Mouse (Mus musculus) layer of hippocampus, postnatal 10 days (tissue): ENCODE measurements around the gene Cend1. TPM values are rescaled to one million over a fixed set of nuclear protein-coding genes. Genes with fewer than 3 reads are reported as not detected.
"Not testable (repeated sequence)": the region's sequence is repeated elsewhere in the genome, so short reads cannot be mapped to it uniquely, and the experiment has no call there.

Experiments used
- DNase-seq, 2 experiments: peaks; one replicate each; pipeline ENCODE4 v3.0.0; 2021; ENCODE audit warnings: low spot score in 2 of 2
- total RNA-seq, 2 experiments: library from RNA; stranded (reverse); gene quantifications; 2 replicates each; pipeline ENCODE4 v1.2.3; 2021

Gene Cend1
- total RNA-seq, 2 experiments from 2014 or later = 259 to 281 TPM

- DNase-seq = no peak
Observed at GRCm38 (mm10) chr7:141431434-141432185, 2.3 kb upstream of the Cend1 start.

- no peak for DNase-seq
Observed at GRCm38 (mm10) chr7:141430585-141431240, 1.4 kb upstream of the Cend1 start.

- DNase-seq = no peak
Observed at GRCm38 (mm10) chr7:141429840-141430584, 721 bp upstream of the Cend1 start.

- DNase-seq = no peak
Observed at GRCm38 (mm10) chr7:141428701-141429100, 590 bp downstream of the Cend1 start.

- DNase-seq = no peak
Observed at GRCm38 (mm10) chr7:141426948-141427730, 2.2 kb downstream of the Cend1 start.

- DNase-seq = no peak
Observed at GRCm38 (mm10) chr7:141423811-141424210, 5.5 kb downstream of the Cend1 start.

GRCm38 (mm10) chr7:141420030-141420702 is 9.1 kb downstream of the Cend1 start:
- no peak for DNase-seq

- DNase-seq = peak; percentile 56 to 68
Observed at GRCm38 (mm10) chr7:141418970-141419369, 10.3 kb downstream of the Cend1 start.

- DNase-seq = no peak
Observed at GRCm38 (mm10) chr7:141417731-141418681, 11.3 kb downstream of the Cend1 start.

- no peak for DNase-seq
Observed at GRCm38 (mm10) chr7:141416144-141416841, 13.0 kb downstream of the Cend1 start.

- peak; percentile 100 for DNase-seq
Observed at GRCm38 (mm10) chr7:141413809-141414584, 15.3 kb downstream of the Cend1 start, which contains the start of gene Gatd1. Gatd1 (minus strand) TSS chr7:141414136.

- no peak for DNase-seq
Observed at GRCm38 (mm10) chr7:141413331-141413730, 16.0 kb downstream of the Cend1 start.

GRCm38 (mm10) chr7:141411667-141412066 is 17.6 kb downstream of the Cend1 start:
- no peak for DNase-seq

GRCm38 (mm10) chr7:141410631-141411030 is 18.7 kb downstream of the Cend1 start:
- DNase-seq = no peak

GRCm38 (mm10) chr7:141408833-141409232 is 20.5 kb downstream of the Cend1 start:
- peak; percentile 90 to 91 for DNase-seq

GRCm38 (mm10) chr7:141407670-141408069 is 21.6 kb downstream of the Cend1 start:
- not testable (repeated sequence) for DNase-seq

GRCm38 (mm10) chr7:141405466-141405865 is 23.8 kb downstream of the Cend1 start:
- DNase-seq = no peak

GRCm38 (mm10) chr7:141403305-141403704 is 26.0 kb downstream of the Cend1 start:
- peak; percentile 55 to 63 for DNase-seq
